Mouse (Mus musculus) midbrain, embryonic 14.5 days (tissue): ENCODE results near the gene 4930402H24Rik. TPM values are rescaled to one million over a fixed set of nuclear protein-coding genes. Genes with fewer than 3 reads are reported as not detected.

Experiments
- ATAC-seq: fragments of 200-750 bp; cut with Nextera tagmentation; 2 replicates; pipeline ENCODE4 v1.8.0; 2017; ENCODE audit warnings: moderate number of reproducible peaks, moderate library complexity; ENCODE audit not compliant: low FRiP score, low TSS enrichment
- DNase-seq: peaks from one replicate; pipeline ENCODE4 v3.0.0-alpha.2; 2015
- H3K27ac ChIP-seq: fragments of 300-500 bp; sonication (generic); replicated peaks from 2 replicates; pipeline ENCODE4 v1.5.1; 2014; ENCODE audit warnings: mild to moderate bottlenecking, low read depth, low read length, moderate library complexity
- H3K27me3 ChIP-seq: fragments of 300-500 bp; sonication (generic); 2 replicates; pipeline ENCODE4 v1.6.1; 2014; ENCODE audit warnings: low read length, control low read depth, mixed read lengths; ENCODE audit not compliant: control insufficient read depth, insufficient read depth
- H3K36me3 ChIP-seq: fragments of 300-500 bp; sonication (generic); 2 replicates; pipeline ENCODE4 v1.6.1; 2014; ENCODE audit warnings: low read length, control low read depth; ENCODE audit not compliant: control insufficient read depth, insufficient read depth
- H3K4me1 ChIP-seq: fragments of 300-500 bp; sonication (generic); 2 replicates; pipeline ENCODE4 v1.6.1; 2014; ENCODE audit warnings: mild to moderate bottlenecking, antibody characterized with exemption, low read length, control low read depth; ENCODE audit not compliant: control insufficient read depth, insufficient read depth
- H3K4me2 ChIP-seq: fragments of 300-500 bp; sonication (generic); 2 replicates; pipeline ENCODE4 v1.6.1; 2014; ENCODE audit warnings: mild to moderate bottlenecking, low read length, moderate library complexity
- H3K4me3 ChIP-seq: fragments of 300-500 bp; sonication (generic); replicated peaks from 2 replicates; pipeline ENCODE4 v1.5.1; 2014; ENCODE audit warnings: low read depth, low read length
- H3K9ac ChIP-seq: fragments of 300-500 bp; sonication (generic); replicated peaks from 2 replicates; pipeline ENCODE4 v1.6.1; 2014; ENCODE audit warnings: mild to moderate bottlenecking, low read length, moderate library complexity
- H3K9me3 ChIP-seq: fragments of 300-500 bp; sonication (generic); 2 replicates; pipeline ENCODE4 v1.6.1; 2016; ENCODE audit warnings: low read length, control low read depth, mixed read lengths; ENCODE audit not compliant: control insufficient read depth
- WGBS: fragments of 180-500 bp; shearing (Covaris S2); extraction: QIAGEN DNeasy Blood & Tissue Kit; methylation state at CpG from one replicate; pipeline ENCODE4 v1.1.7; 2014; 5-methylcytosine and 5-hydroxymethylcytosine counted together
- polyA plus RNA-seq: library from polyadenylated mRNA; unstranded; fragments of >200 nt; fragmentation: Nextera tagmentation; extraction: Ambion mirVana; gene quantifications from 2 replicates; pipeline ENCODE4 v1.2.1, GENCODE M21; 2014

4930402H24Rik gene
- polyA plus RNA-seq, 1 experiment from 2014 or later: 107 TPM

GRCm38 (mm10) chr2:130779935-130780334 lies 126.3 kb downstream of the 4930402H24Rik start:
- Histone ChIP-seq H3K4me1 (no peaks in the 10 kb centered on the region), H3K9me3 (no peaks in the 10 kb centered on the region), H3K9ac (no peak overlapping the region), H3K27me3 (no peaks in the 10 kb centered on the region), H3K36me3 (peaks cover 91% of the 10 kb centered on the region), H3K4me3 (no peak overlapping the region), H3K4me2 (no peak overlapping the region), H3K27ac (no peak overlapping the region)
- ATAC-seq (no peak), DNase-seq (no peak)
- WGBS: 81% methylated on average over 1 of the region's 1 CpGs

GRCm38 (mm10) chr2:130776610-130777009 lies 129.6 kb downstream of the 4930402H24Rik start:
- Histone ChIP-seq H3K36me3 (peaks cover 96% of the 10 kb centered on the region), H3K4me3 (no peak overlapping the region), H3K9me3 (no peaks in the 10 kb centered on the region), H3K4me2 (no peak overlapping the region), H3K27ac (no peak overlapping the region), H3K4me1 (no peaks in the 10 kb centered on the region), H3K27me3 (no peaks in the 10 kb centered on the region), H3K9ac (no peak overlapping the region)
- ATAC-seq: no peak
- WGBS: 87% methylated on average over 7 of the region's 7 CpGs
- no peak for DNase-seq

- WGBS: 71% methylated on average over 2 of the region's 2 CpGs
- no peak for DNase-seq
- peaks cover 96% of the 10 kb centered on the region for H3K36me3 ChIP-seq
Measured at GRCm38 (mm10) chr2:130767483-130767882, 138.7 kb downstream of the 4930402H24Rik start.

GRCm38 (mm10) chr2:130765396-130765795 lies 140.8 kb downstream of the 4930402H24Rik start:
- Histone ChIP-seq H3K4me1 (no peaks in the 10 kb centered on the region), H3K9me3 (no peaks in the 10 kb centered on the region), H3K9ac (no peak overlapping the region), H3K27me3 (no peaks in the 10 kb centered on the region), H3K27ac (no peak overlapping the region), H3K36me3 (peaks cover 92% of the 10 kb centered on the region), H3K4me3 (no peak overlapping the region), H3K4me2 (no peak overlapping the region)
- no peak for ATAC-seq
- 95% methylated on average over 3 of the region's 3 CpGs for WGBS
- no peak for DNase-seq

More at GRCm38 (mm10) chr2:130767483-130767882, 138.7 kb downstream of the 4930402H24Rik start:
- Histone ChIP-seq H3K9ac (no peak overlapping the region), H3K4me2 (no peak overlapping the region), H3K9me3 (no peaks in the 10 kb centered on the region), H3K4me1 (no peaks in the 10 kb centered on the region), H3K4me3 (no peak overlapping the region), H3K27me3 (no peaks in the 10 kb centered on the region), H3K27ac (no peak overlapping the region)
- no peak for ATAC-seq

GRCm38 (mm10) chr2:130760876-130761275 lies 145.3 kb downstream of the 4930402H24Rik start:
- Histone ChIP-seq H3K4me3 (no peak overlapping the region), H3K4me1 (no peaks in the 10 kb centered on the region), H3K27me3 (no peaks in the 10 kb centered on the region), H3K27ac (no peak overlapping the region), H3K9me3 (no peaks in the 10 kb centered on the region), H3K36me3 (peaks cover 63% of the 10 kb centered on the region), H3K9ac (no peak overlapping the region), H3K4me2 (no peak overlapping the region)
- WGBS: 77% methylated on average over 6 of the region's 6 CpGs
- ATAC-seq (no peak), DNase-seq (no peak)

GRCm38 (mm10) chr2:130755061-130755607 lies 151.1 kb downstream of the 4930402H24Rik start:
- Histone ChIP-seq H3K4me3 (no peak overlapping the region), H3K4me1 (no peaks in the 10 kb centered on the region), H3K4me2 (no peak overlapping the region), H3K36me3 (peaks cover 29% of the 10 kb centered on the region), H3K27ac (no peak overlapping the region), H3K9me3 (no peaks in the 10 kb centered on the region), H3K9ac (no peak overlapping the region), H3K27me3 (no peaks in the 10 kb centered on the region)
- WGBS: 62% methylated on average over 7 of the region's 7 CpGs
- ATAC-seq: no peak
- DNase-seq: no peak

GRCm38 (mm10) chr2:130754596-130754995 lies 151.6 kb downstream of the 4930402H24Rik start:
- no peak overlapping the region for H3K4me2 ChIP-seq
- DNase-seq: no peak
- WGBS: 88% methylated on average over 3 of the region's 3 CpGs
- peaks cover 33% of the 10 kb centered on the region for H3K36me3 ChIP-seq
- H3K9me3 ChIP-seq: no peaks in the 10 kb centered on the region
- no peak overlapping the region for H3K9ac ChIP-seq
- H3K27ac ChIP-seq: no peak overlapping the region
- no peak overlapping the region for H3K4me3 ChIP-seq
- no peak for ATAC-seq
- H3K4me1 ChIP-seq: no peaks in the 10 kb centered on the region
- no peaks in the 10 kb centered on the region for H3K27me3 ChIP-seq

- Histone ChIP-seq H3K36me3 (peaks cover 61% of the 10 kb centered on the region), H3K4me3 (no peak overlapping the region), H3K9ac (no peak overlapping the region), H3K4me1 (no peaks in the 10 kb centered on the region), H3K4me2 (no peak overlapping the region), H3K27ac (no peak overlapping the region), H3K27me3 (no peaks in the 10 kb centered on the region), H3K9me3 (no peaks in the 10 kb centered on the region)
- ATAC-seq (no peak), DNase-seq (no peak)
- 55% methylated on average over 8 of the region's 8 CpGs for WGBS
Measured at GRCm38 (mm10) chr2:130750449-130750848, 155.8 kb downstream of the 4930402H24Rik start.

- Histone ChIP-seq H3K4me2 (no peak overlapping the region), H3K4me3 (no peak overlapping the region), H3K27ac (no peak overlapping the region), H3K4me1 (no peaks in the 10 kb centered on the region), H3K36me3 (peaks cover 68% of the 10 kb centered on the region), H3K9ac (no peak overlapping the region), H3K27me3 (no peaks in the 10 kb centered on the region), H3K9me3 (no peaks in the 10 kb centered on the region)
- WGBS: 87% methylated on average over 3 of the region's 3 CpGs
- DNase-seq: no peak
- no peak for ATAC-seq
Measured at GRCm38 (mm10) chr2:130749708-130750107, 156.5 kb downstream of the 4930402H24Rik start.
